Mouse (Mus musculus): Measurements from ENCODE around the gene Reep3. TPM values are rescaled to one million over a fixed set of nuclear protein-coding genes. Genes with fewer than 3 reads are reported as not detected.

The Reep3 gene
- polyA plus RNA-seq, 1 experiment, result 9.0 TPM

DNA sequence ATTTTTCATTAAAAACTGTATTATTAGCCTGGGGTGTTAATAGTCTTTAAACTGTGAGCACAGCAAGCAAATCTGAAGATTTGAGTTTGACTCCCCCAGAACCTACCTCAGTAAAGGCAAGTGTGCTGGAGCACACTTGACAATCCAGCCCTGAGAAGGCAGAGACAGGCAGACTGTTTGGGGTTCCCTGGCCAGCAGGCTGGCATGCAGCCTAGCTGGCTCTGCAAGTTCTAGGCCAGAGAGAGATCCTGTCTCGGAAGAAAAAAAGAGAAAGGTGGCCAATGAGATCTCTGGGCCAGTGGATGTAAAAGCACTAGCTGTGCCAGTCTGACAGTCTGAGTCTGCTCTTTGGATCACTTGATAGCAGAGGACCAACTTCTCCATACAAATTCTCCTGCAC is 32.8 kb upstream of the Reep3 start:
- H3K4me3 ChIP-seq (ENCODE audit: extremely low read depth, insufficient read depth, insufficient read length), result no peak overlapping the region
- 71% methylated on average over 1 of the region's 1 CpGs for WGBS
- peaks cover 5% of the 10 kb centered on the region; the same call in 1 of the 2 replicates for H3K4me1 ChIP-seq (ENCODE audit: control insufficient read depth, insufficient read depth, insufficient read length)
- peaks cover 10% of the 10 kb centered on the region for H3K27me3 ChIP-seq (ENCODE audit: control insufficient read depth, insufficient read depth, low read length)
- H3K27ac ChIP-seq (ENCODE audit: insufficient read depth, low read length), result no peak overlapping the region
- DNase-seq (ENCODE audit: low read depth in 1 of 2, low spot score in 2 of 2), result no peak
- H3K36me3 ChIP-seq (ENCODE audit: control insufficient read depth, insufficient read depth, low read length), result no peaks in the 10 kb centered on the region
- TF ChIP-seq CTCF (IDR thresholded peaks at IDR 0.05; ENCODE audit: extremely low read depth, insufficient read depth, insufficient read length, insufficient replicate concordance), result no peak
- TF ChIP-seq POLR2A (IDR thresholded peaks at IDR 0.05; ENCODE audit: low read depth, low read length), result no peak

DNA sequence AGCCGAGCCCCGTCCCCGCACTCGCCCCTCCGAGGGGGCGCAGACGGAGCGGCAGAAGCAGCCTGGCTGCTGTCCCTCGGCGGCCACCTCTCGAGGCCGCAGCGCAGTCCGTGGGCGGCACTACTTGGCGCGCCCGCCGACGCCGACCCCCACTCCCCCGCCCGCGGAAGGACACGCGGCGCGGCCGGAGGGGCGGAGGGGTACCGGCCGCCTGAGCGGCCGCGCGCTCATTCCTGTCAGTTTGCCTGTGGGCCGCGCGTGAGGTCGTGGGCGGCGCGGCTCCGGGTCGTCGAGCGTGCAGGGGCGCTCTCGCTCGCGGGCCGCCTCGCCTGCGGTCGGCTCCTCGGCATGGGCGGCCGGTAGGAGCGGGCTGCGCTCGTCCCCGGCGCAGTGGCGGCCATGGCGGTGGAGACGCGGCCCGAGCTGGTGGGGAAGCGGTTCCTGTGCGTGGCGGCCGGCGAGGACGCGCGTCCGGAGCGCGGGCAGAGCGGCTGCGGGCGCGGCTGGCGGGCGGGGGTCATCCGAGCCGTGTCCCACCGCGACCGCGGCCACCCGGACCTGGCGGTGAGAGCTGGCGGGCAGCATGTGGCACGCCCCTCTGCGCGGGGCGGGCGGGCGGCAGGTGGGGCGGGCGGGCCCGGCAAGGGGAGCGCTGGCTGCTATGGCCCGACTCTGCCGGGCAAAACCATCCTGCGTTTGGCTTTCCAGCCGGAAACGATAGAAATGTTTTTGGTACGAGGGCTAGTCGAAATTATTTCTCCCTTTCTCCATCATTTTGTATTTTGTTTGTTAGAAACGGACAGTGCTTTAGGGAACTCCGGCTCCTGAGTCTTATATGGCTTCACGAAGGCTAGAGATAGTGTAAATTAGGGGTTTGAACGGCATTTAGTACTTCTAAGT is 30.4 kb upstream of the Reep3 start:
- peak in 1 of 2 experiments; percentile 41 for DNase-seq (ENCODE audit: low read depth in 1 of 2, low spot score in 2 of 2)
- 1% methylated on average over 99 of the region's 115 CpGs for WGBS

GRCm38 (mm10) chr10:67126061-67126858 is 29.5 kb upstream of the Reep3 start:
- Histone ChIP-seq H3K4me1 (ENCODE audit: control insufficient read depth, insufficient read depth, insufficient read length) (peaks cover 7% of the 10 kb centered on the region), H3K27me3 (ENCODE audit: control insufficient read depth, insufficient read depth, low read length) (peaks cover 10% of the 10 kb centered on the region), H3K4me3 (ENCODE audit: extremely low read depth, insufficient read depth, insufficient read length) (peak overlapping the region; percentile 65), H3K27ac (ENCODE audit: insufficient read depth, low read length) (peak overlapping the region; percentile 38), H3K36me3 (ENCODE audit: control insufficient read depth, insufficient read depth, low read length) (no peaks in the 10 kb centered on the region)
- WGBS, result 8% methylated on average over 47 of the region's 50 CpGs
- TF ChIP-seq POLR2A (IDR thresholded peaks at IDR 0.05; ENCODE audit: low read depth, low read length) (no peak), CTCF (IDR thresholded peaks at IDR 0.05; ENCODE audit: extremely low read depth, insufficient read depth, insufficient read length, insufficient replicate concordance) (no peak)
- no peak for DNase-seq (ENCODE audit: low read depth in 1 of 2, low spot score in 2 of 2)

More for the DNA sequence above, 30.4 kb upstream of the Reep3 start:
- H3K27ac ChIP-seq (ENCODE audit: insufficient read depth, low read length), result peak overlapping the region; percentile 38
- H3K36me3 ChIP-seq (ENCODE audit: control insufficient read depth, insufficient read depth, low read length), result no peaks in the 10 kb centered on the region
- H3K4me3 ChIP-seq (ENCODE audit: extremely low read depth, insufficient read depth, insufficient read length), result peak overlapping the region; percentile 65
- H3K4me1 ChIP-seq (ENCODE audit: control insufficient read depth, insufficient read depth, insufficient read length), result peaks cover 7% of the 10 kb centered on the region
- TF ChIP-seq CTCF (IDR thresholded peaks at IDR 0.05; ENCODE audit: extremely low read depth, insufficient read depth, insufficient read length, insufficient replicate concordance), result no peak
- TF ChIP-seq POLR2A (IDR thresholded peaks at IDR 0.05; ENCODE audit: low read depth, low read length), result no peak
- peaks cover 10% of the 10 kb centered on the region for H3K27me3 ChIP-seq (ENCODE audit: control insufficient read depth, insufficient read depth, low read length)

- H3K27me3 ChIP-seq (ENCODE audit: control insufficient read depth, insufficient read depth, low read length), result peaks cover 10% of the 10 kb centered on the region
- no peak overlapping the region for H3K4me3 ChIP-seq (ENCODE audit: extremely low read depth, insufficient read depth, insufficient read length)
- TF ChIP-seq CTCF (IDR thresholded peaks at IDR 0.05; ENCODE audit: extremely low read depth, insufficient read depth, insufficient read length, insufficient replicate concordance) (no peak), POLR2A (IDR thresholded peaks at IDR 0.05; ENCODE audit: low read depth, low read length) (no peak)
- H3K27ac ChIP-seq (ENCODE audit: insufficient read depth, low read length), result no peak overlapping the region
- DNase-seq (ENCODE audit: low read depth in 1 of 2, low spot score in 2 of 2), result no peak
- 66% methylated on average over 4 of the region's 4 CpGs for WGBS
- H3K36me3 ChIP-seq (ENCODE audit: control insufficient read depth, insufficient read depth, low read length), result no peaks in the 10 kb centered on the region
- peaks cover 7% of the 10 kb centered on the region for H3K4me1 ChIP-seq (ENCODE audit: control insufficient read depth, insufficient read depth, insufficient read length)
These were observed 27.4 kb upstream of the Reep3 start for GRCm38 (mm10) chr10:67124156-67124555.

DNA sequence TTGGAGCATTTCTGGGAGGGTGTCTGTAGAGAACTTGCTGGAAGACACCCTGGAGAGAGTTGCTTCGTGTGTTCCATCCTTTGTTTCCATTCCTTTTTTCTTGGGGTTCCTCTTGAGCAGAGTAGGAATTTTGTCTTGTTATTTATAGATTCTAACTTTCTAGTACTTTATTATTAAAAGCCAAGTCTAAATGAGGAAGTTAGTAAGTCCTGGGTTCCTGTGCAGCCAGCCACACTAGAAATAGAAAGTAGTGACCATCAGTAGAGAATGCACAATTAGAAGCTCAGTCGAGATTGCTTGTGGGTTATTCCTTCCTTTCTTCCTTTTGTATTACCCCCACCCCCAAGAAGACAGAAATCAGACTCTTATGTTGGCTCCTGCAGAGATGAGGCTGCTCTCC is 27.0 kb upstream of the Reep3 start:
- peaks cover 10% of the 10 kb centered on the region for H3K27me3 ChIP-seq (ENCODE audit: control insufficient read depth, insufficient read depth, low read length)
- WGBS, result 35% methylated on average over 2 of the region's 2 CpGs
- H3K27ac ChIP-seq (ENCODE audit: insufficient read depth, low read length), result no peak overlapping the region
- no peak overlapping the region for H3K4me3 ChIP-seq (ENCODE audit: extremely low read depth, insufficient read depth, insufficient read length)
- H3K36me3 ChIP-seq (ENCODE audit: control insufficient read depth, insufficient read depth, low read length), result no peaks in the 10 kb centered on the region
- DNase-seq (ENCODE audit: low read depth in 1 of 2, low spot score in 2 of 2), result no peak
- peaks cover 7% of the 10 kb centered on the region for H3K4me1 ChIP-seq (ENCODE audit: control insufficient read depth, insufficient read depth, insufficient read length)
- no peak for TF ChIP-seq CTCF (IDR thresholded peaks at IDR 0.05; ENCODE audit: extremely low read depth, insufficient read depth, insufficient read length, insufficient replicate concordance)
- no peak for TF ChIP-seq POLR2A (IDR thresholded peaks at IDR 0.05; ENCODE audit: low read depth, low read length)

DNA sequence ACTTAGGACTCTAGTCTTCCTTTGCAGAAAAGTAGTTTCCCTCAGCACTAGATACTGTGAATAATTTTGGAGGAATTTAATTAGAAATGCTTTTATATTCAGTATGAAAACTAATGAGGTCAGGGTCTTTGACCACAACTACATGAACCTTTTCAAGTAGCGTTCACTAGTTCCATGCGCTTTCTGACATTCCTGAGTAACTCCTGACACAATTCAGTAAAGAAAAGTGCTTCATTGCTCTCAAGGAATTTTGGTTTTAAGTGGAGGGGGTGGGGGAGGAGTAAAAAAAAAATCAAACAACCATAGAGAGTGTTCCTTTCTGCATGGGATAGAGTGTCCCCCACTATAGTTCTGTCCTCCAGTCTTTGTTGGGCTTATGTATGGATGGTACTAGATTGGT is 23.9 kb upstream of the Reep3 start:
- TF ChIP-seq CTCF (IDR thresholded peaks at IDR 0.05; ENCODE audit: extremely low read depth, insufficient read depth, insufficient read length, insufficient replicate concordance), result no peak
- WGBS, result 97% methylated on average over 2 of the region's 2 CpGs

More for the DNA sequence above, 23.9 kb upstream of the Reep3 start:
- Histone ChIP-seq H3K4me3 (ENCODE audit: extremely low read depth, insufficient read depth, insufficient read length) (no peak overlapping the region), H3K4me1 (ENCODE audit: control insufficient read depth, insufficient read depth, insufficient read length) (peaks cover 7% of the 10 kb centered on the region; the same call in 1 of the 2 replicates), H3K36me3 (ENCODE audit: control insufficient read depth, insufficient read depth, low read length) (no peaks in the 10 kb centered on the region), H3K27me3 (ENCODE audit: control insufficient read depth, insufficient read depth, low read length) (no peaks in the 10 kb centered on the region), H3K27ac (ENCODE audit: insufficient read depth, low read length) (no peak overlapping the region)
- no peak for DNase-seq (ENCODE audit: low read depth in 1 of 2, low spot score in 2 of 2)
